Mouse (Mus musculus) embryonic facial prominence, embryonic 12.5 days (tissue): ENCODE measurements around the gene Tmem51. TPM values are rescaled to one million over a fixed set of nuclear protein-coding genes. Genes with fewer than 3 reads are reported as not detected.
A peak's percentile ranks its signal among the peaks of the same experiment; 100 is the strongest.
"Not testable (repeated sequence)": the region's sequence is repeated elsewhere in the genome, so short reads cannot be mapped to it uniquely, and the experiment has no call there.

Experiments used
- ATAC-seq: fragments of 200-750 bp; cut with Nextera tagmentation; 2 replicates; pipeline ENCODE4 v1.8.0; 2017; ENCODE audit not compliant: insufficient number of reproducible peaks, insufficient read depth, low FRiP score, low TSS enrichment
- H3K27ac ChIP-seq: fragments of 300-500 bp; sonication (generic); 2 replicates; pipeline ENCODE4 v1.5.1; 2016; ENCODE audit warnings: mild to moderate bottlenecking
- H3K27me3 ChIP-seq: fragments of 300-500 bp; sonication (generic); 2 replicates; pipeline ENCODE4 v1.6.1; 2016; ENCODE audit warnings: mild to moderate bottlenecking, moderate library complexity
- H3K36me3 ChIP-seq: fragments of 300-500 bp; sonication (generic); 2 replicates; pipeline ENCODE4 v1.6.1; 2016; ENCODE audit warnings: mild to moderate bottlenecking
- H3K4me1 ChIP-seq: fragments of 300-500 bp; sonication (generic); 2 replicates; pipeline ENCODE4 v1.6.1; 2016
- H3K4me2 ChIP-seq: fragments of 300-500 bp; sonication (generic); replicated peaks from 2 replicates; pipeline ENCODE4 v1.6.1; 2016; ENCODE audit warnings: mild to moderate bottlenecking, moderate library complexity
- H3K4me3 ChIP-seq: fragments of 300-500 bp; sonication (generic); 2 replicates; pipeline ENCODE4 v1.5.1; 2016; ENCODE audit warnings: mild to moderate bottlenecking
- H3K9ac ChIP-seq: fragments of 300-500 bp; sonication (generic); 2 replicates; pipeline ENCODE4 v1.6.1; 2016; ENCODE audit warnings: mild to moderate bottlenecking, moderate library complexity
- H3K9me3 ChIP-seq: fragments of 300-500 bp; sonication (generic); 2 replicates; pipeline ENCODE4 v1.6.1; 2016; ENCODE audit warnings: mild to moderate bottlenecking, moderate library complexity
- WGBS: fragments of 180-500 bp; shearing (Covaris S2); methylation state at CpG from one replicate; pipeline ENCODE4 v1.1.7; 2016; 5-methylcytosine and 5-hydroxymethylcytosine counted together
- polyA plus RNA-seq: library from polyadenylated mRNA; unstranded; fragments of >200 nt; fragmentation: Nextera tagmentation; extraction: Ambion mirVana; gene quantifications from 2 replicates; pipeline ENCODE4 v1.2.1, GENCODE M21; 2016

The Tmem51 gene
- polyA plus RNA-seq, 1 experiment from 2014 or later, result 12.2 TPM

- Histone ChIP-seq H3K9me3 (no peaks in the 10 kb centered on the region), H3K9ac (no peak overlapping the region), H3K27ac (no peak overlapping the region), H3K27me3 (no peaks in the 10 kb centered on the region), H3K4me3 (no peak overlapping the region), H3K4me1 (no peaks in the 10 kb centered on the region), H3K36me3 (no peaks in the 10 kb centered on the region), H3K4me2 (no peak overlapping the region)
- ATAC-seq, result no peak
- WGBS, result 66% methylated on average over 9 of the region's 9 CpGs
Measured at GRCm38 (mm10) chr4:142000581-142000980, 83.5 kb downstream of the Tmem51 start.

GRCm38 (mm10) chr4:141999494-142000074, 84.5 kb downstream of the Tmem51 start:
- ATAC-seq, result no peak
- 59% methylated on average over 7 of the region's 7 CpGs for WGBS
- no peaks in the 10 kb centered on the region for H3K4me1 ChIP-seq

DNA sequence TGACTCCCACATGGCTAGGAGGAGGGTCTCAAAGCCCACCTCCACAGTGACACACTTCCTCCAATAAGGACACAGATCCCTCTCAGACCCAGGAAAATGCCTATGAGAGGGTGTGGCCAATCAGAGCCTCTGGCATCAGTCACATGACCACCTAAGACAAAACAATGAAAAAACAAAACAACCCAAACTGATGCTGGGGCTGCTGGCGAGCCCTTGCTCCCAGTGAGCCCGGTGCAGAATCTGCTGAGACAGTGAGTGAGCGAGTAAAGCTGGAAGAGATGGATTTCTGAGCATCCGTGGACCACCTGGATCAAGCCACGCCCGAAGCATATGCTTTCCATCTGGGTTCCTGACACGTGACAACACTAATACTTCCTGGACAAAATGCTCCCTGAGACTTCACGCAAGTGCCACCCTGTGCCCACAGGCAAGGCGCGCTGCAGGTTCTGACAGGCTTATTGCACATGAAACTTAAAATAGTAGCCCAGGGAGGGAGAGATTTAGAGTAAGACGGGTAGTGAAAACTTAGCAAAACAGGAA, 85.8 kb downstream of the Tmem51 start:
- peak overlapping the region; percentile 19 for H3K4me3 ChIP-seq
- no peak overlapping the region for H3K9ac ChIP-seq
- no peaks in the 10 kb centered on the region for H3K27me3 ChIP-seq
- no peaks in the 10 kb centered on the region for H3K9me3 ChIP-seq
- WGBS, result 17% methylated on average over 11 of the region's 11 CpGs
- H3K27ac ChIP-seq, result no peak overlapping the region
- peak overlapping the region; percentile 41 for H3K4me2 ChIP-seq
- no peaks in the 10 kb centered on the region for H3K36me3 ChIP-seq
- no peaks in the 10 kb centered on the region for H3K4me1 ChIP-seq
- 0 out of 2 replicates have a peak, but pooled peaks have one; percentile 49 for ATAC-seq

More at GRCm38 (mm10) chr4:141999494-142000074, 84.5 kb downstream of the Tmem51 start:
- Histone ChIP-seq H3K27me3 (no peaks in the 10 kb centered on the region), H3K9ac (no peak overlapping the region), H3K36me3 (no peaks in the 10 kb centered on the region), H3K27ac (no peak overlapping the region), H3K4me3 (no peak overlapping the region), H3K4me2 (no peak overlapping the region), H3K9me3 (no peaks in the 10 kb centered on the region)

DNA sequence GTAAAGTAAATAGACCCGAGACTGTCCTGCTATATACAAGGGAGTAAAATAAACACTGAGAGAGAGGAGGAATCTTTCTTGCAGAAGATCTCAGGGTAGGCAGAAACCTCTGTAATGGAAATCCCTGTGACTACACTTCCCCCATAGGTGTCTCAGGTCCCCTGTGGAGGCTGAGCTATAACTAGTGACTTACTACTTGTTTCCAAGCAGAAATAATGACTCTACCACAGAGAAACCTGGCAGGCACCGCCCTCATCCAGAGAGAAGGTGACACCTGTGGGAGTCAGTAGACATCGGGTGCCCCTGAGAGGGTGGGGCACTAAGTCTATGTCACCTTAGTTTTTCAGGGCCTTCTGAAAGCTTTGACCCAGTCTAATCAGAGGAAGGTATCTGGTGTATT, 87.2 kb downstream of the Tmem51 start:
- no peak overlapping the region for H3K9ac ChIP-seq
- 76% methylated on average over 3 of the region's 3 CpGs for WGBS
- H3K4me1 ChIP-seq, result no peaks in the 10 kb centered on the region
- no peaks in the 10 kb centered on the region for H3K9me3 ChIP-seq
- no peak for ATAC-seq
- no peaks in the 10 kb centered on the region for H3K27me3 ChIP-seq
- no peak overlapping the region for H3K4me2 ChIP-seq
- H3K36me3 ChIP-seq, result no peaks in the 10 kb centered on the region
- no peak overlapping the region for H3K27ac ChIP-seq
- no peak overlapping the region for H3K4me3 ChIP-seq

- Histone ChIP-seq H3K9ac (no peak overlapping the region), H3K27ac (no peak overlapping the region), H3K27me3 (no peaks in the 10 kb centered on the region), H3K9me3 (no peaks in the 10 kb centered on the region), H3K4me2 (no peak overlapping the region), H3K36me3 (no peaks in the 10 kb centered on the region), H3K4me3 (no peak overlapping the region), H3K4me1 (no peaks in the 10 kb centered on the region)
- no peak for ATAC-seq
- 79% methylated on average over 7 of the region's 7 CpGs for WGBS
Measured at GRCm38 (mm10) chr4:141996086-141996485, 88.0 kb downstream of the Tmem51 start.

DNA sequence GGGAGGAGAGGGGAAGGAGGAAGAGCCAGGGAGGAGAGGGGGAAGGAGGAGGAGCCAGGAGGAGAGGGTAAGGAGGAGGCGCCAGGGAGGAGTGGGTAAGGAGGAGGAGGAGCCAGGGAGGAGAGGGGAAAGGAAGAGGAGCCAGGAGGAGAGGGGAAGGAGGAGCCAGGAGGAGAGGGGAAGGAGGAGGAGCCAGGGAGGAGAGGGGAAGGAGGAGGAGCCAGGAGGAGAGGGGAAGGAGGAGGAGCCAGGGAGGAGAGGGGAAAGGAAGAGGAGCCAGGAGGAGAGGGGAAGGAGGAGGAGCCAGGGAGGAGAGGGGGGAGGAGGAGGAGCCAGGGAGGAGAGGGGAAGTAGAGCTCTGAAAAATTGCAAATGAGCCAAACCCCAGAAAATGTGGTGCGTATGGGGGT, 90.0 kb downstream of the Tmem51 start:
- H3K9me3 ChIP-seq, H3K9ac ChIP-seq, H3K4me1 ChIP-seq, H3K27me3 ChIP-seq, ATAC-seq, H3K4me2 ChIP-seq, H3K27ac ChIP-seq, H3K4me3 ChIP-seq, H3K36me3 ChIP-seq: not testable (repeated sequence)
- 57% methylated on average over 2 of the region's 2 CpGs for WGBS

DNA sequence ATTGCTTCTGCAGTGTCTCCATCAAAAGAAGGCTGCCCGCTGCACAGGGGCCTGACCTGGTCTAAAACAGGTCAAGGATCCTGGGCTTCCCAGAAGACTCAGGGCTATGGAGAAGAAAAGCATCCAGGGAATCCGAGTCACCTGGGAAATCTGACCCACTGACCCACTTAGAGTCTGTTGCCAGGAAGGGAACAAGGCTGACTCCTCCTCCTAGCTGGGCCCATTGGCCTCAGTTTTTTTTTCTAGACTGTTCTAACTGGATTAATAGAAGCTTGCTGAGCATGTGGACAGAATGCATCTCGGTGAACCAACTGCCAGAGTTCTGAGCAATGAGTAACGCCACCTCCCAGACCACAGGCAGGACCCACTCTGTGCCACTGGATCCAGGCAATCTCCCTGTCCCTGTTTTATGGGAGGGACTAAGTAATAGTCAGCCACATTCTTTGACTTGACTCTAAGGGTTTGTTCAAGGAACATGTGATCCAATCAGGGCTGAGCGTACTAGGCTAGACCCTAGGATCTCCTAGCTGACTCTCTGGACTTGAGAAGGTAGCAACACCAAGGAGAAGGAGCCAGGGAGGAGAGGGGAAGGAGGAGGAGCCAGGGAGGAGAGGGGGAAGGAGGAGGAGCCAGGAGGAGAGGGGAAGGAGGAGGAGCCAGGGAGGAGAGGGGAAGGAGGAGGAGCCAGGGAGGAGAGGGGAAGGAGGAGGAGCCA, 90.6 kb downstream of the Tmem51 start:
- no peak overlapping the region for H3K4me2 ChIP-seq
- H3K4me3 ChIP-seq, result no peak overlapping the region
- no peak for ATAC-seq
- no peak overlapping the region for H3K27ac ChIP-seq
- no peaks in the 10 kb centered on the region for H3K4me1 ChIP-seq
- H3K9me3 ChIP-seq, result no peaks in the 10 kb centered on the region
- 65% methylated on average over 5 of the region's 5 CpGs for WGBS
- no peaks in the 10 kb centered on the region for H3K27me3 ChIP-seq
- H3K9ac ChIP-seq, result no peak overlapping the region
- no peaks in the 10 kb centered on the region for H3K36me3 ChIP-seq

GRCm38 (mm10) chr4:141992530-141993204, 91.4 kb downstream of the Tmem51 start:
- H3K9me3 ChIP-seq, result no peaks in the 10 kb centered on the region
- H3K4me1 ChIP-seq, result no peaks in the 10 kb centered on the region

GRCm38 (mm10) chr4:141988178-141988577, 95.9 kb downstream of the Tmem51 start:
- H3K9ac ChIP-seq, result no peak overlapping the region
- no peaks in the 10 kb centered on the region for H3K4me1 ChIP-seq
- no peaks in the 10 kb centered on the region for H3K36me3 ChIP-seq
- no peak overlapping the region for H3K4me3 ChIP-seq
- H3K27ac ChIP-seq, result no peak overlapping the region
- 88% methylated on average over 1 of the region's 1 CpGs for WGBS
- H3K9me3 ChIP-seq, result no peaks in the 10 kb centered on the region
- no peak overlapping the region for H3K4me2 ChIP-seq
- ATAC-seq, result no peak
- no peaks in the 10 kb centered on the region for H3K27me3 ChIP-seq

More at GRCm38 (mm10) chr4:141992530-141993204, 91.4 kb downstream of the Tmem51 start:
- no peak overlapping the region for H3K4me2 ChIP-seq
- WGBS, result 79% methylated on average over 14 of the region's 14 CpGs
- H3K27ac ChIP-seq, result no peak overlapping the region
- no peak overlapping the region for H3K9ac ChIP-seq
- ATAC-seq, result no peak; the same call in 1 of the 2 replicates
- H3K4me3 ChIP-seq, result no peak overlapping the region
- H3K27me3 ChIP-seq, result no peaks in the 10 kb centered on the region
- no peaks in the 10 kb centered on the region for H3K36me3 ChIP-seq

- 57% methylated on average over 3 of the region's 3 CpGs for WGBS
- Histone ChIP-seq H3K4me2 (no peak overlapping the region), H3K27ac (no peak overlapping the region), H3K4me3 (no peak overlapping the region), H3K4me1 (no peaks in the 10 kb centered on the region), H3K9ac (no peak overlapping the region), H3K36me3 (no peaks in the 10 kb centered on the region), H3K27me3 (no peaks in the 10 kb centered on the region), H3K9me3 (no peaks in the 10 kb centered on the region)
- no peak for ATAC-seq
Measured at GRCm38 (mm10) chr4:141983689-141984088, 100.4 kb downstream of the Tmem51 start.

- H3K27me3 ChIP-seq, result no peaks in the 10 kb centered on the region
- WGBS, result 77% methylated on average over 3 of the region's 3 CpGs
- no peak overlapping the region; the same call in 1 of the 2 replicates for H3K9ac ChIP-seq
- H3K36me3 ChIP-seq, result no peaks in the 10 kb centered on the region
- no peak overlapping the region for H3K4me3 ChIP-seq
- H3K27ac ChIP-seq, result no peak overlapping the region
- H3K9me3 ChIP-seq, result no peaks in the 10 kb centered on the region
- ATAC-seq, result no peak
- H3K4me2 ChIP-seq, result no peak overlapping the region
- H3K4me1 ChIP-seq, result no peaks in the 10 kb centered on the region
Measured at GRCm38 (mm10) chr4:141981475-141981874, 102.6 kb downstream of the Tmem51 start.
